Mouse (Mus musculus) erythroblast, embryonic 14.5 days (primary cell): ENCODE data around the gene Dbn1.

ENCODE experiments used
- GATA1 ChIP-seq: IDR thresholded peaks from 2 replicates; pipeline ENCODE4 v1.6.1; 2012; ENCODE audit warnings: low read length, inconsistent platforms, mixed read lengths
- TAL1 ChIP-seq: IDR thresholded peaks from 3 replicates; pipeline ENCODE4 v1.6.1; 2012; ENCODE audit warnings: low read length, inconsistent platforms, mixed read lengths

DNA sequence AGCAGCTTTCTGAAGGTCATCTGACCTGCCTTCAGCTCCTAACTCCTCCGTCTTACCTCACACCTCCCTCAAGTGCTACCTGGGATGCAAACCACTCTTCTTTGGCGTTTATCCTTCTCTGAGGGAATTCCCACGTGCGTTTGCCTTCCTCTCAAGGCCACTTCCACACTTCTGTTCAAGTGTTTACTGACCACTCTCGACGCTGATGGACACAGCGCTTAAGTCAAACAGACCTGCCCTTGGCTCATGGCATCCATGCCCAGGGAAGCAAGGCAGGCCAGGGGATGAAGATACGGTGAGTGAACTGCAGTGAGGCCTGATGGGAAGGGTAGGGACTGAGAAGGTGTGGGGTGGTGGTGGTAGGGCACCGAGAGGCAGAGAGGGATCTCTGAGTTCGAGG, 12.7 kb upstream of the Dbn1 start:
- TF ChIP-seq GATA1, result no peak
- no peak for TF ChIP-seq TAL1
